Mouse (Mus musculus) lung, adult 2 months (tissue): ENCODE results near the gene Gm45902. TPM values are rescaled to one million over a fixed set of nuclear protein-coding genes. Genes with fewer than 3 reads are reported as not detected.
A peak's percentile ranks its signal among the peaks of the same experiment; 100 is the strongest.

ENCODE experiments used
- DNase-seq: peaks from one replicate; pipeline ENCODE4 v3.0.0; 2022
- H3K4me1 ChIP-seq: fragments of 200-500 bp; 2 replicates; pipeline ENCODE4 v1.6.1; 2011; ENCODE audit warnings: low read length; ENCODE audit not compliant: control insufficient read depth, insufficient read depth
- H3K4me3 ChIP-seq: fragments of 200-500 bp; replicated peaks from 2 replicates; pipeline ENCODE3; 2011; ENCODE audit warnings: low read depth, mild to moderate bottlenecking, control low read depth, low read length; ENCODE audit errors: extremely low read depth
- CTCF ChIP-seq: fragments of 200-500 bp; IDR thresholded peaks from 2 replicates; pipeline ENCODE4 v1.5.1; 2011; ENCODE audit warnings: mild to moderate bottlenecking, low read length, control low read depth; ENCODE audit not compliant: insufficient read depth
- POLR2A ChIP-seq: fragments of 200-500 bp; IDR thresholded peaks from 2 replicates; pipeline ENCODE4 v1.6.1; 2011; ENCODE audit warnings: low read depth, mild to moderate bottlenecking, control low read depth, low read length, borderline replicate concordance; ENCODE audit errors: extremely low read depth
- WGBS: fragments of 180-500 bp; shearing (Covaris S2); methylation state at CpG from one replicate; pipeline ENCODE4 v1.1.7; 2018; 5-methylcytosine and 5-hydroxymethylcytosine counted together
- polyA plus RNA-seq: library from polyadenylated mRNA; depleted of rRNA; stranded (reverse); fragments of >200 nt; gene quantifications from 2 replicates; pipeline ENCODE4 v1.2.3, GENCODE M21; 2012; rRNA removed

The Gm45902 gene
- polyA plus RNA-seq: 1.2 and 1.3 TPM in 2 replicates

- 1% methylated on average over 60 of the region's 60 CpGs for WGBS
- peak; percentile 95 for DNase-seq
- peak; percentile 85; the same call in 1 of the 2 replicates for TF ChIP-seq POLR2A
- TF ChIP-seq CTCF: no peak
- Histone ChIP-seq H3K4me1 (peaks cover 9% of the 10 kb centered on the region), H3K4me3 (peak within 1 kb of the TSS; percentile 87)
Measured at GRCm38 (mm10) chr2:3512552-3513454, at the start of gene Gm45902, which contains the start of the genes Hspa14 and Cdnf. Gm45902 (minus strand) TSS chr2:3512790. Hspa14 (minus strand) TSS chr2:3512814. Cdnf (plus strand) TSS chr2:3513030.

GRCm38 (mm10) chr2:3546588-3546987 is 34.0 kb upstream of the Gm45902 start:
- Histone ChIP-seq H3K4me1 (no peaks in the 10 kb centered on the region), H3K4me3 (no peak overlapping the region)
- DNase-seq: peak; percentile 43
- WGBS: 4% methylated on average over 4 of the region's 4 CpGs
- TF ChIP-seq POLR2A (no peak), CTCF (peak; percentile 79)

- Histone ChIP-seq H3K4me3 (no peak overlapping the region), H3K4me1 (no peaks in the 10 kb centered on the region)
- 55% methylated on average over 2 of the region's 2 CpGs for WGBS
- TF ChIP-seq CTCF: no peak
- no peak for DNase-seq
Measured at GRCm38 (mm10) chr2:3546055-3546454, 33.5 kb upstream of the Gm45902 start.

- H3K4me1 ChIP-seq: no peaks in the 10 kb centered on the region
- no peak overlapping the region for H3K4me3 ChIP-seq
- TF ChIP-seq POLR2A (no peak), CTCF (no peak)
- WGBS: 45% methylated on average over 9 of the region's 9 CpGs
- DNase-seq: no peak
Measured at GRCm38 (mm10) chr2:3541307-3542079, 28.9 kb upstream of the Gm45902 start.

GRCm38 (mm10) chr2:3526288-3526687 is 13.7 kb upstream of the Gm45902 start:
- no peak overlapping the region for H3K4me3 ChIP-seq
- no peaks in the 10 kb centered on the region for H3K4me1 ChIP-seq
- no peak for TF ChIP-seq POLR2A
- TF ChIP-seq CTCF: no peak
- no peak for DNase-seq
- whole genome bisulfite sequencing: 62% methylated on average over 6 of the region's 6 CpGs

GRCm38 (mm10) chr2:3522558-3522957 is 10.0 kb upstream of the Gm45902 start:
- Histone ChIP-seq H3K4me3 (no peak overlapping the region), H3K4me1 (no peaks in the 10 kb centered on the region)
- no peak for TF ChIP-seq CTCF
- TF ChIP-seq POLR2A: no peak
- DNase-seq: no peak
- whole genome bisulfite sequencing: 77% methylated on average over 4 of the region's 4 CpGs

- Histone ChIP-seq H3K4me3 (peak overlapping the region; percentile 87), H3K4me1 (peaks cover 9% of the 10 kb centered on the region)
- DNase-seq: no peak
- under 1% methylated on average over 15 of the region's 15 CpGs for WGBS
- TF ChIP-seq POLR2A (no peak), CTCF (no peak)
Measured at GRCm38 (mm10) chr2:3512076-3512475, 514 bp downstream of the Gm45902 start.

- 92% methylated on average over 5 of the region's 5 CpGs for WGBS
- no peak for DNase-seq
- Histone ChIP-seq H3K4me3 (no peak overlapping the region), H3K4me1 (no peaks in the 10 kb centered on the region)
- TF ChIP-seq CTCF: no peak
- no peak for TF ChIP-seq POLR2A
Measured at GRCm38 (mm10) chr2:3500886-3501285, 11.7 kb downstream of the Gm45902 start.

GRCm38 (mm10) chr2:3499543-3499942 is 13.0 kb downstream of the Gm45902 start:
- WGBS: 87% methylated on average over 6 of the region's 6 CpGs
- DNase-seq: no peak
- TF ChIP-seq CTCF (no peak), POLR2A (no peak)
- Histone ChIP-seq H3K4me3 (no peak overlapping the region), H3K4me1 (no peaks in the 10 kb centered on the region)

- TF ChIP-seq POLR2A (no peak), CTCF (no peak)
- 87% methylated on average over 3 of the region's 3 CpGs for WGBS
- DNase-seq: no peak
- Histone ChIP-seq H3K4me1 (no peaks in the 10 kb centered on the region), H3K4me3 (no peak overlapping the region)
Measured at GRCm38 (mm10) chr2:3493833-3494409, 18.7 kb downstream of the Gm45902 start.
